Mouse (Mus musculus) gastrocnemius, postnatal 10 days (tissue): ENCODE measurements around the gene Ipcef1. TPM values are rescaled to one million over a fixed set of nuclear protein-coding genes. Genes with fewer than 3 reads are reported as not detected.
"Not testable (repeated sequence)": the region's sequence is repeated elsewhere in the genome, so short reads cannot be mapped to it uniquely, and the experiment has no call there.

Source experiments
- DNase-seq: peaks from one replicate; pipeline ENCODE4 v3.0.0; 2021; ENCODE audit warnings: mixed read lengths
- total RNA-seq, 2 experiments: library from RNA; stranded (reverse); gene quantifications; 2 replicates each; pipeline ENCODE4 v1.2.3; 2021

Ipcef1 gene
- total RNA-seq, 2 experiments from 2014 or later, result 0.12 to 0.56 TPM

- DNase-seq, result no peak
These were observed 16.7 kb downstream of the Ipcef1 start for GRCm38 (mm10) chr10:7035547-7035946.

GRCm38 (mm10) chr10:7033459-7033858 lies 18.8 kb downstream of the Ipcef1 start:
- DNase-seq, result no peak

- DNase-seq, result no peak
These were observed 27.2 kb downstream of the Ipcef1 start for GRCm38 (mm10) chr10:7025028-7025427.

GRCm38 (mm10) chr10:7020551-7020950 lies 31.7 kb downstream of the Ipcef1 start:
- DNase-seq, result no peak

GRCm38 (mm10) chr10:7019781-7020386 lies 32.4 kb downstream of the Ipcef1 start:
- DNase-seq, result no peak

- DNase-seq, result no peak
These were observed 37.1 kb downstream of the Ipcef1 start for GRCm38 (mm10) chr10:7015199-7015598.

- no peak for DNase-seq
These were observed 41.7 kb downstream of the Ipcef1 start for GRCm38 (mm10) chr10:7010543-7010942.

- no peak for DNase-seq
These were observed 47.2 kb downstream of the Ipcef1 start for GRCm38 (mm10) chr10:7004980-7005538.

- not testable (repeated sequence) for DNase-seq
These were observed 48.4 kb downstream of the Ipcef1 start for GRCm38 (mm10) chr10:7003898-7004297.

GRCm38 (mm10) chr10:6999355-6999754 lies 52.9 kb downstream of the Ipcef1 start:
- no peak for DNase-seq

- no peak for DNase-seq
These were observed 53.6 kb downstream of the Ipcef1 start for GRCm38 (mm10) chr10:6998576-6999250.

- no peak for DNase-seq
These were observed 55.4 kb downstream of the Ipcef1 start for GRCm38 (mm10) chr10:6996895-6997294.

- no peak for DNase-seq
These were observed 63.7 kb downstream of the Ipcef1 start for GRCm38 (mm10) chr10:6988555-6988954.

GRCm38 (mm10) chr10:6987399-6988098 lies 64.7 kb downstream of the Ipcef1 start:
- DNase-seq, result no peak

- DNase-seq, result no peak
These were observed 66.0 kb downstream of the Ipcef1 start for GRCm38 (mm10) chr10:6986246-6986645.

GRCm38 (mm10) chr10:6983431-6983830 lies 68.8 kb downstream of the Ipcef1 start:
- no peak for DNase-seq

GRCm38 (mm10) chr10:6982751-6983151 lies 69.5 kb downstream of the Ipcef1 start:
- DNase-seq, result no peak

- DNase-seq, result no peak
These were observed 72.0 kb downstream of the Ipcef1 start for GRCm38 (mm10) chr10:6980236-6980635.

GRCm38 (mm10) chr10:6979789-6980188 lies 72.5 kb downstream of the Ipcef1 start:
- no peak for DNase-seq

GRCm38 (mm10) chr10:6979216-6979615 lies 73.1 kb downstream of the Ipcef1 start:
- no peak for DNase-seq

- DNase-seq, result no peak
These were observed 73.5 kb downstream of the Ipcef1 start for GRCm38 (mm10) chr10:6978733-6979132.

- no peak for DNase-seq
These were observed 74.4 kb downstream of the Ipcef1 start for GRCm38 (mm10) chr10:6977843-6978242.

- DNase-seq, result no peak
These were observed 83.9 kb downstream of the Ipcef1 start for GRCm38 (mm10) chr10:6968334-6968733.
